Mouse (Mus musculus): Measurements from ENCODE around the gene Proser3.

Gene Proser3

GRCm38 (mm10) chr7:30572969-30573368 lies 20.9 kb upstream of the Proser3 start:
- DNase-seq, result no peak

GRCm38 (mm10) chr7:30572389-30572788 lies 20.3 kb upstream of the Proser3 start:
- DNase-seq, result no peak

GRCm38 (mm10) chr7:30567555-30567954 lies 15.5 kb upstream of the Proser3 start:
- DNase-seq, result no peak

- no peak for DNase-seq
These were observed 13.9 kb upstream of the Proser3 start for GRCm38 (mm10) chr7:30566033-30566432.

- no peak for DNase-seq
These were observed 13.0 kb upstream of the Proser3 start, which contains the start of gene Igflr1 for GRCm38 (mm10) chr7:30564970-30565571. Gene Igflr1, plus strand, starts transcription at chr7:30565427.

- peak; percentile 57 to 70 for DNase-seq
These were observed 11.8 kb upstream of the Proser3 start for GRCm38 (mm10) chr7:30563906-30564280.

GRCm38 (mm10) chr7:30563117-30563905 lies 11.2 kb upstream of the Proser3 start, which contains the start of the genes U2af1l4, Gm49396 and Psenen:
Gene U2af1l4, plus strand, starts transcription at chr7:30563301.
Gene Gm49396, plus strand, starts transcription at chr7:30563344.
Gene Psenen, minus strand, starts transcription at chr7:30563627.
- peak; percentile 93 to 95 for DNase-seq

- DNase-seq, result no peak
These were observed 10.5 kb upstream of the Proser3 start for GRCm38 (mm10) chr7:30562526-30563116.

GRCm38 (mm10) chr7:30560296-30560695 lies 8.2 kb upstream of the Proser3 start:
- no peak for DNase-seq

GRCm38 (mm10) chr7:30559443-30559954 lies 7.4 kb upstream of the Proser3 start, which contains the start of gene Lin37:
Gene Lin37, minus strand, starts transcription at chr7:30559838.
- DNase-seq, result peak; percentile 91 to 96

- no peak for DNase-seq
These were observed 6.8 kb upstream of the Proser3 start for GRCm38 (mm10) chr7:30558656-30559442.

GRCm38 (mm10) chr7:30557901-30558514 lies 5.9 kb upstream of the Proser3 start:
- no peak for DNase-seq

GRCm38 (mm10) chr7:30556894-30557536 lies 4.9 kb upstream of the Proser3 start:
- no peak for DNase-seq

- peak in 1 of 2 experiments; percentile 21 for DNase-seq
These were observed 1.9 kb upstream of the Proser3 start for GRCm38 (mm10) chr7:30553810-30554584.

- DNase-seq, result peak; percentile 34 to 53
These were observed 1.0 kb upstream of the Proser3 start for GRCm38 (mm10) chr7:30553021-30553589.

GRCm38 (mm10) chr7:30551445-30552101 lies 526 bp downstream of the Proser3 start:
- DNase-seq, result no peak

GRCm38 (mm10) chr7:30550603-30551002 lies 1.5 kb downstream of the Proser3 start:
- no peak for DNase-seq

- no peak for DNase-seq
These were observed 2.2 kb downstream of the Proser3 start for GRCm38 (mm10) chr7:30549880-30550279.

GRCm38 (mm10) chr7:30544327-30544726 lies 7.8 kb downstream of the Proser3 start:
- no peak for DNase-seq

- no peak for DNase-seq
These were observed 11.5 kb downstream of the Proser3 start for GRCm38 (mm10) chr7:30540572-30540971.
